Mouse (Mus musculus): ENCODE data around the gene Mrpl17.

DNA sequence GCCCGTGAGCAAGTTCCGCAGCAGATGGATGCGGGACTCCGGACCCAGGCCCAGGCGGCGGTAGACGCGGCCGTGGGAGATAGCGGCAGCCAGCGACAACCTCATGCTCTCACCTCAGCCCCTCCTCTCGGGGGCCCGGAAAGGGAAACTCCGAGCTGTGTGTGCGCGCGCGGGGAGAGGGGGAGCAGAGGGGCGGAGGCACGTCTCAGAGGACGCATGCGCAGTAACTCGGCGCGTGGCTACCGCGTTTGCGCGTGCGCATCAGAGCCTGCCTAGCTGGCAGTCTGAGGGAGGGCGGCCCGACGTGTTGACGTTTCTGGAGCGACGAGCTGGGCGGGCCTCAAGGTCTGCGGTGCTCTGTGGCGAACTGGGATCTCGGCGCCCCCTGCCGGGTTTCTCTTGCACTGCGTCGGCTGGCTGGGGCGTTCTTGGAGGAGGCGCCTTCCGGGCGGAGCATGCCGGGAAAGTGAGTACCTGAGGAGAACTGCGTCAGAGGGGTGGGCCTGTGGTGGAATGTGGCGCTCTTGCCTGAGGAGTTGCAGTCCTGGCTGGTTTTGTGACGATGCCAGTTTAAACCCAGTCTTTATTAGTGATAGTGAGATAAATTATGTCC is at the start of gene Mrpl17:
- TF ChIP-seq CTCF (IDR thresholded peaks at IDR 0.05; ENCODE audit: control insufficient read depth, insufficient read depth, insufficient replicate concordance, low read depth, low read length) (peak; percentile 77; the same call in 1 of the 2 replicates), POLR2A (IDR thresholded peaks at IDR 0.05; ENCODE audit: control insufficient read depth, low read depth, low read length) (no peak)
